ENCODE assay signal across 13 mouse cellular contexts in genomic region chr2:71551704-71552103, GRCm38 (mm10). TPM values are rescaled to one million over a fixed set of nuclear protein-coding genes. Genes with fewer than 3 reads are reported as not detected.
DNase-seq lines count a peak whose midpoint lies in the region; ATAC-seq lines count a peak whose summit lies in the region.
"Had no signal": no experiment of that assay in that cellular context is flagged by ENCODE, and none has a peak within 500 bp of the region (broad histone marks: within the 10 kb centered on the region; RNA-seq: fewer than 3 reads in every experiment).

No protein-coding gene starts in this region.

- H3K9ac ChIP-seq in forebrain, embryonic 12.5 days, result no peak overlapping the region
- H3K9ac ChIP-seq in forebrain, embryonic 14.5 days (ENCODE audit: low read length), result no peak overlapping the region
- H3K9ac ChIP-seq in liver, embryonic 12.5 days, result no peak overlapping the region
- H3K9ac ChIP-seq in liver, embryonic 11.5 days (ENCODE audit: low read depth, low read length), result no peak overlapping the region
- H3K9ac ChIP-seq in embryonic facial prominence, embryonic 12.5 days, result peak overlapping the region; percentile 40; the same call in 1 of the 2 replicates
- H3K9ac ChIP-seq: liver, embryonic 13.5 days had no signal

- 3% methylated on average over 18 of the region's 18 CpGs for WGBS in forebrain, embryonic 12.5 days
- 5% methylated on average over 18 of the region's 18 CpGs for WGBS in forebrain, embryonic 14.5 days
- 2% methylated on average over 18 of the region's 18 CpGs for WGBS in liver, embryonic 12.5 days (ENCODE audit: insufficient replicate concordance)
- WGBS in liver, embryonic 11.5 days, result 2% methylated on average over 18 of the region's 18 CpGs
- 3% methylated on average over 18 of the region's 18 CpGs for WGBS in embryonic facial prominence, embryonic 12.5 days

- DNase-seq in forebrain, embryonic 14.5 days (ENCODE audit: low spot score), result no peak
- no peak for DNase-seq in liver, embryonic 11.5 days (ENCODE audit: low spot score)
- no peak for DNase-seq in adrenal gland, adult 2 months
- DNase-seq: B cell, adult 2 months; kidney, adult 8-10 months; liver, embryonic 13.5 days; thymus, postnatal 36 days had no signal

- no peak for ATAC-seq in forebrain, embryonic 12.5 days (ENCODE audit: low FRiP score)
- no peak for ATAC-seq in forebrain, embryonic 14.5 days
- ATAC-seq in liver, embryonic 12.5 days, result no peak
- no peak for ATAC-seq in liver, embryonic 11.5 days (replicated peaks; ENCODE audit: low FRiP score)
- ATAC-seq in embryonic facial prominence, embryonic 12.5 days (ENCODE audit: insufficient number of reproducible peaks, insufficient read depth, low FRiP score, low TSS enrichment), result no peak
- 0 out of 2 replicates have a peak, but pooled peaks have one; percentile 9 for ATAC-seq in megakaryocyte progenitor cell, adult 5-6 weeks (replicated peaks; ENCODE audit: poor library complexity)
- no peak for ATAC-seq in megakaryocyte-erythroid progenitor cell, adult 5-6 weeks (replicated peaks; ENCODE audit: low FRiP score, low TSS enrichment, poor library complexity, severe bottlenecking)

- H3K27ac ChIP-seq in forebrain, embryonic 12.5 days, result no peak overlapping the region
- no peak overlapping the region for H3K27ac ChIP-seq in forebrain, embryonic 14.5 days (ENCODE audit: low read depth, low read length)
- H3K27ac ChIP-seq in liver, embryonic 12.5 days, result no peak overlapping the region
- no peak overlapping the region for H3K27ac ChIP-seq in liver, embryonic 11.5 days (ENCODE audit: low read depth, low read length)
- no peak overlapping the region for H3K27ac ChIP-seq in embryonic facial prominence, embryonic 12.5 days
- H3K27ac ChIP-seq: liver, embryonic 13.5 days; macrophage had no signal

- H3K4me1 ChIP-seq in forebrain, embryonic 12.5 days, result peaks cover 17% of the 10 kb centered on the region
- peaks cover 3% of the 10 kb centered on the region; the same call in 1 of the 2 replicates for H3K4me1 ChIP-seq in forebrain, embryonic 14.5 days (ENCODE audit: control insufficient read depth, insufficient read depth, low read length)
- peaks cover 8% of the 10 kb centered on the region for H3K4me1 ChIP-seq in liver, embryonic 12.5 days
- H3K4me1 ChIP-seq in liver, embryonic 11.5 days (replicated peaks; ENCODE audit: control insufficient read depth, insufficient read depth, low read length), result peaks cover 3% of the 10 kb centered on the region
- peaks cover 11% of the 10 kb centered on the region; the same call in 1 of the 2 replicates for H3K4me1 ChIP-seq in embryonic facial prominence, embryonic 12.5 days

- H3K9me3 ChIP-seq in forebrain, embryonic 12.5 days, result no peaks in the 10 kb centered on the region
- H3K9me3 ChIP-seq in forebrain, embryonic 14.5 days (replicated peaks; ENCODE audit: control insufficient read depth, low read length), result no peaks in the 10 kb centered on the region
- no peaks in the 10 kb centered on the region for H3K9me3 ChIP-seq in liver, embryonic 12.5 days (replicated peaks)
- H3K9me3 ChIP-seq in liver, embryonic 11.5 days (ENCODE audit: control insufficient read depth, low read length), result no peaks in the 10 kb centered on the region
- no peaks in the 10 kb centered on the region for H3K9me3 ChIP-seq in embryonic facial prominence, embryonic 12.5 days
- H3K9me3 ChIP-seq: liver, embryonic 13.5 days had no signal

- no peaks in the 10 kb centered on the region for H3K36me3 ChIP-seq in forebrain, embryonic 12.5 days (replicated peaks)
- H3K36me3 ChIP-seq in forebrain, embryonic 14.5 days (ENCODE audit: control insufficient read depth, insufficient read depth, low read length), result no peaks in the 10 kb centered on the region
- no peaks in the 10 kb centered on the region for H3K36me3 ChIP-seq in liver, embryonic 12.5 days
- no peaks in the 10 kb centered on the region for H3K36me3 ChIP-seq in liver, embryonic 11.5 days (ENCODE audit: control insufficient read depth, insufficient read depth, low read length)
- H3K36me3 ChIP-seq in embryonic facial prominence, embryonic 12.5 days, result no peaks in the 10 kb centered on the region
- H3K36me3 ChIP-seq: liver, embryonic 13.5 days had no signal

- H3K4me3 ChIP-seq in forebrain, embryonic 12.5 days (replicated peaks), result no peak overlapping the region
- H3K4me3 ChIP-seq in forebrain, embryonic 14.5 days (ENCODE audit: low read depth, low read length), result no peak overlapping the region
- no peak overlapping the region for H3K4me3 ChIP-seq in liver, embryonic 12.5 days
- no peak overlapping the region for H3K4me3 ChIP-seq in liver, embryonic 11.5 days (ENCODE audit: low read depth, low read length)
- H3K4me3 ChIP-seq in embryonic facial prominence, embryonic 12.5 days, result 0 out of 2 replicates have a peak overlapping the region, but pooled peaks have one; percentile 10
- H3K4me3 ChIP-seq: liver, embryonic 13.5 days had no signal

- H3K27me3 ChIP-seq in forebrain, embryonic 12.5 days, result peaks cover 60% of the 10 kb centered on the region
- H3K27me3 ChIP-seq in forebrain, embryonic 14.5 days (replicated peaks; ENCODE audit: control insufficient read depth, insufficient read depth, low read length), result peaks cover 31% of the 10 kb centered on the region
- peaks cover 86% of the 10 kb centered on the region for H3K27me3 ChIP-seq in liver, embryonic 12.5 days (replicated peaks)
- peaks cover 72% of the 10 kb centered on the region for H3K27me3 ChIP-seq in liver, embryonic 11.5 days (replicated peaks; ENCODE audit: control insufficient read depth, insufficient read depth, low read length)
- peaks cover 61% of the 10 kb centered on the region for H3K27me3 ChIP-seq in embryonic facial prominence, embryonic 12.5 days

- peak overlapping the region; percentile 36 for H3K4me2 ChIP-seq in forebrain, embryonic 12.5 days
- no peak overlapping the region for H3K4me2 ChIP-seq in forebrain, embryonic 14.5 days (ENCODE audit: low read length)
- H3K4me2 ChIP-seq in liver, embryonic 12.5 days, result 0 out of 2 replicates have a peak overlapping the region, but pooled peaks have one; percentile 8
- H3K4me2 ChIP-seq in liver, embryonic 11.5 days, result no peak overlapping the region
- H3K4me2 ChIP-seq in embryonic facial prominence, embryonic 12.5 days (replicated peaks), result peak overlapping the region; percentile 39
- H3K4me2 ChIP-seq: liver, embryonic 13.5 days had no signal

RNA-seq across cellular contexts. Expression of gene Dlx2, which starts 5.2 kb away (rescaled TPM):
- polyA plus RNA-seq in forebrain, embryonic 12.5 days (2016; fragmentation: Nextera tagmentation; extraction: Ambion mirVana), result 85.9 and 133 TPM in 2 replicates
- polyA plus RNA-seq in forebrain, embryonic 14.5 days (2014; fragmentation: Nextera tagmentation; extraction: Ambion mirVana), result 44.8 and 51.2 TPM in 2 replicates
- polyA plus RNA-seq in liver, embryonic 12.5 days (2016; fragmentation: Nextera tagmentation; extraction: Ambion mirVana), result 0.08 and 0.12 TPM in 2 replicates
- 0.19 and 0.65 TPM in 2 replicates for polyA plus RNA-seq in liver, embryonic 11.5 days (2014; fragmentation: Nextera tagmentation; extraction: Ambion mirVana)
- polyA plus RNA-seq in embryonic facial prominence, embryonic 12.5 days (2016; fragmentation: Nextera tagmentation; extraction: Ambion mirVana), result 21.9 and 29.7 TPM in 2 replicates
- total RNA-seq in megakaryocyte progenitor cell, adult 5-6 weeks (2015), result not detected in 2 replicates
- not detected in 2 replicates for total RNA-seq in megakaryocyte progenitor cell, adult 5-6 weeks (2017)
- under 1 TPM; 0.26 to 0.28 TPM for total RNA-seq in adrenal gland, adult 2 months (2021)
- polyA plus RNA-seq in adrenal gland, adult 2 months (2012; rRNA removed), result 0.54 and 0.80 TPM in 2 replicates
- total RNA-seq in megakaryocyte-erythroid progenitor cell, adult 5-6 weeks (2014; fragmentation: Nextera tagmentation), result not detected in 2 replicates
- total RNA-seq in megakaryocyte-erythroid progenitor cell, adult 5-6 weeks (2017), result not detected in 2 replicates
- polyA plus RNA-seq: liver, embryonic 13.5 days; macrophage had no signal

RNA-seq across cellular contexts. Expression of gene Dlx1, which starts 23.8 kb away (rescaled TPM):
- 207 and 300 TPM in 2 replicates for polyA plus RNA-seq in forebrain, embryonic 12.5 days (2016; fragmentation: Nextera tagmentation; extraction: Ambion mirVana)
- 155 and 176 TPM in 2 replicates for polyA plus RNA-seq in forebrain, embryonic 14.5 days (2014; fragmentation: Nextera tagmentation; extraction: Ambion mirVana)
- 0.19 and 0.23 TPM in 2 replicates for polyA plus RNA-seq in liver, embryonic 12.5 days (2016; fragmentation: Nextera tagmentation; extraction: Ambion mirVana)
- 1.1 and 2.2 TPM in 2 replicates for polyA plus RNA-seq in liver, embryonic 11.5 days (2014; fragmentation: Nextera tagmentation; extraction: Ambion mirVana)
- 65.4 and 87.0 TPM in 2 replicates for polyA plus RNA-seq in embryonic facial prominence, embryonic 12.5 days (2016; fragmentation: Nextera tagmentation; extraction: Ambion mirVana)
- not detected in 2 replicates for total RNA-seq in megakaryocyte progenitor cell, adult 5-6 weeks (2015)
- not detected in 2 replicates for total RNA-seq in megakaryocyte progenitor cell, adult 5-6 weeks (2017)
- total RNA-seq in adrenal gland, adult 2 months (2021), result under 1 TPM; 0.14 to 0.31 TPM
- polyA plus RNA-seq in adrenal gland, adult 2 months (2012; rRNA removed), result 0.26 and 1.2 TPM in 2 replicates
- not detected in 2 replicates for total RNA-seq in megakaryocyte-erythroid progenitor cell, adult 5-6 weeks (2014; fragmentation: Nextera tagmentation)
- 0.19 TPM in 1 of 2 replicates, not detected in the other for total RNA-seq in megakaryocyte-erythroid progenitor cell, adult 5-6 weeks (2017)
- polyA plus RNA-seq: macrophage had no signal

Comparison
In these comparisons a context has a peak if more than half of its experiments do, and no peak if none do; other contexts are left out.
1. H3K4me2 ChIP-seq: peak in forebrain, embryonic 12.5 days (single experiment), liver, embryonic 12.5 days (single experiment) and embryonic facial prominence, embryonic 12.5 days (single experiment); none in forebrain, embryonic 14.5 days (single experiment) and liver, embryonic 11.5 days (single experiment).
2. RNA of gene Dlx2, which starts 5.2 kb away (polyA plus RNA-seq): 85.9 to 133 TPM in forebrain, embryonic 12.5 days, 44.8 to 51.2 TPM in forebrain, embryonic 14.5 days and 21.9 to 29.7 TPM in embryonic facial prominence, embryonic 12.5 days; 0.54 to 0.80 TPM in adrenal gland, adult 2 months, 0.19 to 0.65 TPM in liver, embryonic 11.5 days and 0.08 to 0.12 TPM in liver, embryonic 12.5 days; every median in the first group is over 10 times any median in the second.
3. RNA of gene Dlx1, which starts 23.8 kb away (polyA plus RNA-seq): 207 to 300 TPM in forebrain, embryonic 12.5 days, 155 to 176 TPM in forebrain, embryonic 14.5 days and 65.4 to 87.0 TPM in embryonic facial prominence, embryonic 12.5 days; 0.26 to 1.2 TPM in adrenal gland, adult 2 months, 1.1 to 2.2 TPM in liver, embryonic 11.5 days and 0.19 to 0.23 TPM in liver, embryonic 12.5 days; every median in the first group is over 10 times any median in the second.